ENCODE assay signal across 14 mouse cellular contexts in the genomic region with DNA sequence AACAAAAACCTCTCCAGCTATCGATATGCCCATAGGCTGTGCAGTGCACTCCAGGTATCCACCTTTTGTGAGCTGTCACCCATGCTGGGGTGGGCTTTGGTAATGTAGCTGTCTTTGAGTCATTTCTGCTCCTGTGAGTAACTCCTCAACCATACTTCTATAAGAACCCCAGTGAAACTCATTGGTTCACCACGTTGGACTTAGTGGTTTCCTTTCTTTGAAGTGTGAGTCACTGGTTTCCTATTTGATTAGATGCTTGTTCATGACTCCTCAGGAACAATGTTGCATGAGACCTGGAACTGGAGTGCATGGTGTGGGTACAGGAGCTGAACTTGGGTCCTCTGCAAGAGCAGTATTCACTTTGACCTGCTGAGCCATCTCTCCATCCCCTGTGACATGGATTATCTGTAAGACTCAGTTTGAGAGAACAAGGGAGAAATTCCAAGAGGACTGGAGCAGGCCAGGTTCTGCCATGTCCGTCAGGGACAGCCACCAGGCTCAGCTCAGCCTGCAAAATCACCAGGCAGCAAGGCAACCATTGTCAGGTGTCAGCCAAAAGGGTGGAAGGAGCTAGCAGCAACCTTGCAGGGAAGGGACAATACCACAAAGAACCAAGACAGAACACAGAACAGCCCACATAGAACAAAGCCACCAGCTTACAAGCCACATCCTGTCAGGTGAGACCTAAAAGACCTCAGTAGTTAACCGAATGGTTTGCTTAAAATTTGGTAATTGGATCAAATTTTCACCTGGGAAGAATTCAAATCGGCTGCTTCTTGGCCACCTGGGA. TPM values are rescaled to one million over a fixed set of nuclear protein-coding genes. Genes with fewer than 3 reads are reported as not detected.
DNase-seq lines count a peak whose midpoint lies in the region; TF ChIP-seq lines count a peak whose summit lies in the region.
"Had no signal": no experiment of that assay in that cellular context is flagged by ENCODE, and none has a peak within 500 bp of the region (broad histone marks: within the 10 kb centered on the region; RNA-seq: fewer than 3 reads in every experiment).

No protein-coding gene starts in this region.

- no peaks in the 10 kb centered on the region for H3K9me3 ChIP-seq in megakaryocyte, embryonic 14.5 days
- H3K9me3 ChIP-seq: kidney, embryonic 15.5 days; midbrain, embryonic 10.5 days had no signal

- DNase-seq in CD4-positive, CD25-positive, alpha-beta regulatory T cell, adult 2 months (ENCODE audit: low read depth, low spot score) = peak; percentile 66
- peak; percentile 27 for DNase-seq in Muller cell, postnatal 12 days (ENCODE audit: inconsistent ontology term)
- peak; percentile 47 to 50 for DNase-seq in thymus, postnatal 10 days (ENCODE audit: low spot score in 2 of 2)
- no peak for DNase-seq in kidney, adult 2 months
- no peak for DNase-seq in lung, postnatal 36 days
- DNase-seq in lung, postnatal 10 days = no peak
- DNase-seq: cerebellum, postnatal 14 days; heart, postnatal 4 days had no signal

- peaks cover 45% of the 10 kb centered on the region for H3K4me1 ChIP-seq in megakaryocyte, embryonic 14.5 days
- no peaks in the 10 kb centered on the region for H3K4me1 ChIP-seq in kidney, adult 2 months (ENCODE audit: control insufficient read depth, insufficient read depth, low read length)
- H3K4me1 ChIP-seq: embryonic facial prominence, embryonic 10.5 days; kidney, embryonic 15.5 days; limb, embryonic 12.5 days; midbrain, embryonic 10.5 days had no signal

- TF ChIP-seq POLR2A in kidney, adult 2 months (IDR thresholded peaks at IDR 0.05; ENCODE audit: low read depth, low read length) = no peak

- H3K4me3 ChIP-seq in megakaryocyte, embryonic 14.5 days (replicated peaks) = peak overlapping the region; percentile 82
- H3K4me3 ChIP-seq in kidney, adult 2 months (ENCODE audit: insufficient read depth, low read depth, low read length) = no peak overlapping the region
- H3K4me3 ChIP-seq: embryonic facial prominence, embryonic 10.5 days; kidney, embryonic 15.5 days; limb, embryonic 12.5 days; midbrain, embryonic 10.5 days had no signal

- no peak overlapping the region for H3K27ac ChIP-seq in kidney, adult 2 months (ENCODE audit: insufficient read depth, low read depth, low read length)
- H3K27ac ChIP-seq: embryonic facial prominence, embryonic 10.5 days; kidney, embryonic 15.5 days; limb, embryonic 12.5 days; liver, embryonic 14.5 days; midbrain, embryonic 10.5 days had no signal

- H3K27me3 ChIP-seq in megakaryocyte, embryonic 14.5 days (replicated peaks) = peaks cover 2% of the 10 kb centered on the region
- H3K27me3 ChIP-seq in kidney, adult 2 months (replicated peaks; ENCODE audit: control insufficient read depth, insufficient read depth, low read length) = no peaks in the 10 kb centered on the region
- H3K27me3 ChIP-seq: kidney, embryonic 15.5 days; limb, embryonic 12.5 days had no signal

- H3K36me3 ChIP-seq in megakaryocyte, embryonic 14.5 days (replicated peaks; ENCODE audit: low read length) = no peaks in the 10 kb centered on the region
- H3K36me3 ChIP-seq in kidney, adult 2 months (ENCODE audit: control insufficient read depth, insufficient read depth, low read length) = no peaks in the 10 kb centered on the region
- H3K36me3 ChIP-seq: embryonic facial prominence, embryonic 10.5 days; kidney, embryonic 15.5 days; limb, embryonic 12.5 days; midbrain, embryonic 10.5 days had no signal

- WGBS in kidney, adult 2 months = 84% methylated on average over 5 of the region's 5 CpGs

- TF ChIP-seq CTCF in kidney, adult 2 months (conservative IDR thresholded peaks at IDR 0.05; ENCODE audit: insufficient read depth, insufficient read length, low read depth, low read length) = no peak

RNA-seq across cellular contexts. Expression of gene Itpr2, which starts 19.6 kb away (rescaled TPM):
- 1.5 TPM in 1 of 2 replicates, not detected in the other for polyA plus RNA-seq in megakaryocyte, embryonic 14.5 days (2012; ENCODE audit: insufficient read depth, low replicate concordance)
- polyA plus RNA-seq in kidney, adult 2 months (2012; rRNA removed) = 31.9 and 35.8 TPM in 2 replicates

RNA-seq across cellular contexts. Expression of gene Fgfr1op2, which starts 55.4 kb away (rescaled TPM):
- polyA plus RNA-seq in megakaryocyte, embryonic 14.5 days (2012; ENCODE audit: insufficient read depth, low replicate concordance) = 87.4 and 151 TPM in 2 replicates
- polyA plus RNA-seq in kidney, adult 2 months (2012; rRNA removed) = 35.3 and 36.3 TPM in 2 replicates

RNA-seq across cellular contexts. Expression of gene Ints13, which starts 56.0 kb away (rescaled TPM):
- 2.1 and 44.0 TPM in 2 replicates for polyA plus RNA-seq in megakaryocyte, embryonic 14.5 days (2012; ENCODE audit: insufficient read depth, low replicate concordance)
- 10.7 and 11.7 TPM in 2 replicates for polyA plus RNA-seq in kidney, adult 2 months (2012; rRNA removed)

Comparison
In these comparisons a context has a peak if more than half of its experiments do, and no peak if none do; other contexts are left out.
1. DNase-seq: peak in CD4-positive, CD25-positive, alpha-beta regulatory T cell, adult 2 months (single experiment), Muller cell, postnatal 12 days (single experiment) and thymus, postnatal 10 days (2 of 2); none in kidney, adult 2 months (single experiment), lung, postnatal 36 days (single experiment) and lung, postnatal 10 days (single experiment).
2. RNA of gene Itpr2, which starts 19.6 kb away (polyA plus RNA-seq): 31.9 to 35.8 TPM in kidney, adult 2 months; 1.5 TPM in megakaryocyte, embryonic 14.5 days; every median in the first group is over 10 times any median in the second.